Mouse (Mus musculus) hindbrain, postnatal 0 days (tissue): ENCODE data around the gene Eif3m. TPM values are rescaled to one million over a fixed set of nuclear protein-coding genes. Genes with fewer than 3 reads are reported as not detected.

Experiments used
- ATAC-seq: fragments of 200-750 bp; cut with Nextera tagmentation; 2 replicates; pipeline ENCODE4 v1.8.0; 2017; ENCODE audit warnings: mild to moderate bottlenecking, moderate TSS enrichment, moderate library complexity
- DNase-seq: peaks from one replicate; pipeline ENCODE4 v3.0.0-alpha.2; 2015; ENCODE audit warnings: low spot score
- H3K27ac ChIP-seq: fragments of 300-500 bp; sonication (generic); 2 replicates; pipeline ENCODE4 v1.5.1; 2014; ENCODE audit warnings: mild to moderate bottlenecking
- H3K27me3 ChIP-seq: fragments of 300-500 bp; sonication (generic); 2 replicates; pipeline ENCODE4 v1.6.1; 2014; ENCODE audit warnings: low read length, mixed read lengths; ENCODE audit not compliant: insufficient read depth
- H3K36me3 ChIP-seq: fragments of 300-500 bp; sonication (generic); 2 replicates; pipeline ENCODE4 v1.6.1; 2014; ENCODE audit warnings: low read length, mixed read lengths; ENCODE audit not compliant: insufficient read depth
- H3K4me1 ChIP-seq: fragments of 300-500 bp; sonication (generic); 2 replicates; pipeline ENCODE4 v1.6.1; 2014; ENCODE audit warnings: antibody characterized with exemption, low read length, mixed read lengths; ENCODE audit not compliant: insufficient read depth
- H3K4me2 ChIP-seq: fragments of 300-500 bp; sonication (generic); 2 replicates; pipeline ENCODE4 v1.6.1; 2014; ENCODE audit warnings: low read depth, mild to moderate bottlenecking, low read length, moderate library complexity, mixed read lengths
- H3K4me3 ChIP-seq: fragments of 300-500 bp; sonication (generic); 2 replicates; pipeline ENCODE4 v1.5.1; 2014; ENCODE audit warnings: low read length
- H3K9ac ChIP-seq: fragments of 300-500 bp; sonication (generic); replicated peaks from 2 replicates; pipeline ENCODE4 v1.6.1; 2014; ENCODE audit warnings: mild to moderate bottlenecking, low read length, moderate library complexity, mixed read lengths
- H3K9me3 ChIP-seq: fragments of 300-500 bp; sonication (generic); 2 replicates; pipeline ENCODE4 v1.6.1; 2016; ENCODE audit warnings: low read length, mixed read lengths
- CTCF ChIP-seq: IDR thresholded peaks from 2 replicates; pipeline ENCODE4 v1.5.1; 2016; ENCODE audit warnings: antibody characterized with exemption, control low read depth, low read depth
- WGBS: fragments of 180-500 bp; shearing (Covaris S2); extraction: QIAGEN DNeasy Blood & Tissue Kit; methylation state at CpG from one replicate; pipeline ENCODE4 v1.1.7; 2014; 5-methylcytosine and 5-hydroxymethylcytosine counted together
- polyA plus RNA-seq: library from polyadenylated mRNA; unstranded; fragments of >200 nt; fragmentation: Nextera tagmentation; extraction: Ambion mirVana; gene quantifications from 2 replicates; pipeline ENCODE4 v1.2.1, GENCODE M21; 2015
- total RNA-seq: library from RNA; depleted of rRNA; stranded (reverse); fragments of >200 nt; gene quantifications from 2 replicates; pipeline ENCODE4 v1.2.3, GENCODE M21; 2014

The Eif3m gene
- total and polyA plus RNA-seq, 2 experiments from 2014 or later = 85.8 to 187 TPM

- Histone ChIP-seq H3K27me3 (no peaks in the 10 kb centered on the region), H3K9ac (no peak overlapping the region), H3K4me3 (no peak overlapping the region), H3K9me3 (no peaks in the 10 kb centered on the region), H3K4me1 (peaks cover 6% of the 10 kb centered on the region; the same call in 1 of the 2 replicates), H3K27ac (no peak overlapping the region), H3K36me3 (peaks cover 6% of the 10 kb centered on the region; the same call in 1 of the 2 replicates), H3K4me2 (peak overlapping the region; percentile 70; the same call in 1 of the 2 replicates)
- no peak for DNase-seq
- no peak for TF ChIP-seq CTCF
- ATAC-seq = no peak
- WGBS = 86% methylated on average over 3 of the region's 3 CpGs
These were observed 922 bp upstream of the Eif3m start for GRCm38 (mm10) chr2:105017802-105018201.

GRCm38 (mm10) chr2:105016192-105016966, 501 bp downstream of the Eif3m start:
- peaks cover 6% of the 10 kb centered on the region; the same call in 1 of the 2 replicates for H3K4me1 ChIP-seq
- ATAC-seq (peak; percentile 87), DNase-seq (no peak)
- H3K4me3 ChIP-seq = peak overlapping the region; percentile 97
- H3K27me3 ChIP-seq = no peaks in the 10 kb centered on the region
- peak overlapping the region; percentile 70 for H3K4me2 ChIP-seq
- peak overlapping the region; percentile 85 for H3K9ac ChIP-seq
- no peak for TF ChIP-seq CTCF
- peak overlapping the region; percentile 69 for H3K27ac ChIP-seq
- 1% methylated on average over 40 of the region's 43 CpGs for WGBS
- no peaks in the 10 kb centered on the region for H3K9me3 ChIP-seq
- peaks cover 15% of the 10 kb centered on the region; the same call in 1 of the 2 replicates for H3K36me3 ChIP-seq

- peaks cover 46% of the 10 kb centered on the region for H3K36me3 ChIP-seq
- H3K27me3 ChIP-seq = no peaks in the 10 kb centered on the region
- H3K4me3 ChIP-seq = no peak overlapping the region
- no peak overlapping the region for H3K4me2 ChIP-seq
- H3K4me1 ChIP-seq = no peaks in the 10 kb centered on the region
- H3K9ac ChIP-seq = no peak overlapping the region
- no peak for DNase-seq
- no peak for ATAC-seq
- TF ChIP-seq CTCF = no peak
- no peak overlapping the region for H3K27ac ChIP-seq
- no peaks in the 10 kb centered on the region for H3K9me3 ChIP-seq
These were observed 9.6 kb downstream of the Eif3m start for GRCm38 (mm10) chr2:105007236-105007635.

- peaks cover 21% of the 10 kb centered on the region; the same call in 1 of the 2 replicates for H3K36me3 ChIP-seq
- no peak for TF ChIP-seq CTCF
These were observed 20.7 kb downstream of the Eif3m start for GRCm38 (mm10) chr2:104996201-104996600.

GRCm38 (mm10) chr2:104994436-104994835, 22.4 kb downstream of the Eif3m start:
- WGBS = 58% methylated on average over 2 of the region's 2 CpGs
- DNase-seq (peak; percentile 5), ATAC-seq (no peak)
- no peak for TF ChIP-seq CTCF
- H3K36me3 ChIP-seq = peaks cover 21% of the 10 kb centered on the region; the same call in 1 of the 2 replicates
- H3K4me1 ChIP-seq = no peaks in the 10 kb centered on the region
- H3K9ac ChIP-seq = no peak overlapping the region
- no peak overlapping the region for H3K27ac ChIP-seq
- no peak overlapping the region for H3K4me2 ChIP-seq
- H3K4me3 ChIP-seq = no peak overlapping the region
- H3K9me3 ChIP-seq = no peaks in the 10 kb centered on the region
- H3K27me3 ChIP-seq = no peaks in the 10 kb centered on the region

More at GRCm38 (mm10) chr2:104996201-104996600, 20.7 kb downstream of the Eif3m start:
- Histone ChIP-seq H3K9ac (no peak overlapping the region), H3K4me1 (no peaks in the 10 kb centered on the region), H3K27me3 (no peaks in the 10 kb centered on the region), H3K27ac (no peak overlapping the region), H3K4me2 (no peak overlapping the region), H3K4me3 (no peak overlapping the region), H3K9me3 (no peaks in the 10 kb centered on the region)
- no peak for ATAC-seq
- DNase-seq = no peak
- WGBS = 83% methylated on average over 3 of the region's 3 CpGs

- H3K4me3 ChIP-seq = no peak overlapping the region
- WGBS = 87% methylated on average over 1 of the region's 1 CpGs
- ATAC-seq (no peak), DNase-seq (no peak)
- no peaks in the 10 kb centered on the region for H3K36me3 ChIP-seq
- no peaks in the 10 kb centered on the region for H3K4me1 ChIP-seq
- H3K27ac ChIP-seq = no peak overlapping the region
- no peak overlapping the region for H3K9ac ChIP-seq
- no peak overlapping the region for H3K4me2 ChIP-seq
- no peaks in the 10 kb centered on the region for H3K27me3 ChIP-seq
- no peaks in the 10 kb centered on the region for H3K9me3 ChIP-seq
- TF ChIP-seq CTCF = no peak
These were observed 27.9 kb downstream of the Eif3m start for GRCm38 (mm10) chr2:104988974-104989373.

GRCm38 (mm10) chr2:104985796-104986195, 31.1 kb downstream of the Eif3m start:
- Histone ChIP-seq H3K4me1 (no peaks in the 10 kb centered on the region), H3K4me2 (no peak overlapping the region), H3K4me3 (no peak overlapping the region), H3K27me3 (no peaks in the 10 kb centered on the region), H3K9me3 (no peaks in the 10 kb centered on the region), H3K27ac (no peak overlapping the region), H3K9ac (no peak overlapping the region), H3K36me3 (no peaks in the 10 kb centered on the region)
- no peak for ATAC-seq
- WGBS = 74% methylated on average over 3 of the region's 3 CpGs
- no peak for DNase-seq
- TF ChIP-seq CTCF = no peak
